Mouse (Mus musculus) heart, embryonic 11.5 days (tissue): Measurements from ENCODE around the gene Bcl7b. TPM values are rescaled to one million over a fixed set of nuclear protein-coding genes. Genes with fewer than 3 reads are reported as not detected.
"Not testable (repeated sequence)": the region's sequence is repeated elsewhere in the genome, so short reads cannot be mapped to it uniquely, and the experiment has no call there.

Source experiments
- ATAC-seq: fragments of 200-750 bp; cut with Nextera tagmentation; replicated peaks from 2 replicates; pipeline ENCODE4 v1.8.0; 2017; ENCODE audit warnings: moderate library complexity; ENCODE audit not compliant: insufficient number of reproducible peaks, low FRiP score, low TSS enrichment
- H3K27ac ChIP-seq: fragments of 300-500 bp; sonication (generic); 2 replicates; pipeline ENCODE4 v1.5.1; 2014; ENCODE audit warnings: mild to moderate bottlenecking, low read depth, low read length
- H3K27me3 ChIP-seq: fragments of 300-500 bp; sonication (generic); 2 replicates; pipeline ENCODE4 v1.6.1; 2014; ENCODE audit warnings: mild to moderate bottlenecking, low read length, mixed read lengths; ENCODE audit not compliant: control insufficient read depth, insufficient read depth
- H3K36me3 ChIP-seq: fragments of 300-500 bp; sonication (generic); 2 replicates; pipeline ENCODE4 v1.6.1; 2014; ENCODE audit warnings: mild to moderate bottlenecking, low read length, moderate library complexity, mixed read lengths; ENCODE audit not compliant: control insufficient read depth, insufficient read depth
- H3K4me1 ChIP-seq: fragments of 300-500 bp; sonication (generic); 2 replicates; pipeline ENCODE4 v1.6.1; 2014; ENCODE audit warnings: low read length; ENCODE audit not compliant: control insufficient read depth, insufficient read depth
- H3K4me2 ChIP-seq: fragments of 300-500 bp; sonication (generic); 2 replicates; pipeline ENCODE4 v1.6.1; 2014; ENCODE audit warnings: mild to moderate bottlenecking, moderate library complexity
- H3K4me3 ChIP-seq: fragments of 300-500 bp; sonication (generic); 2 replicates; pipeline ENCODE4 v1.5.1; 2014; ENCODE audit warnings: low read depth, low read length
- H3K9ac ChIP-seq: fragments of 300-500 bp; sonication (generic); 2 replicates; pipeline ENCODE4 v1.6.1; 2014; ENCODE audit warnings: mild to moderate bottlenecking, low read depth, low read length, moderate library complexity
- H3K9me3 ChIP-seq: fragments of 300-500 bp; sonication (generic); replicated peaks from 2 replicates; pipeline ENCODE4 v1.6.1; 2016; ENCODE audit warnings: low read length; ENCODE audit not compliant: control insufficient read depth
- WGBS: fragments of 180-500 bp; shearing (Covaris S2); extraction: QIAGEN DNeasy Blood & Tissue Kit; methylation state at CpG from one replicate; pipeline ENCODE4 v1.1.7; 2014; ENCODE audit not compliant: insufficient replicate concordance; 5-methylcytosine and 5-hydroxymethylcytosine counted together
- microRNA-seq: library from miRNA; unstranded; fragments of <30 nt; microRNA quantifications from one replicate; pipeline ENCODE4, GENCODE M21; 2016; ENCODE audit warnings: borderline number of aligned reads
- polyA plus RNA-seq: library from polyadenylated mRNA; unstranded; fragments of >200 nt; fragmentation: Nextera tagmentation; extraction: Ambion mirVana; gene quantifications from 2 replicates; pipeline ENCODE4 v1.2.1, GENCODE M21; 2014

Bcl7b gene
- polyA plus RNA-seq, 1 experiment from 2014 or later = 32.3 TPM

DNA sequence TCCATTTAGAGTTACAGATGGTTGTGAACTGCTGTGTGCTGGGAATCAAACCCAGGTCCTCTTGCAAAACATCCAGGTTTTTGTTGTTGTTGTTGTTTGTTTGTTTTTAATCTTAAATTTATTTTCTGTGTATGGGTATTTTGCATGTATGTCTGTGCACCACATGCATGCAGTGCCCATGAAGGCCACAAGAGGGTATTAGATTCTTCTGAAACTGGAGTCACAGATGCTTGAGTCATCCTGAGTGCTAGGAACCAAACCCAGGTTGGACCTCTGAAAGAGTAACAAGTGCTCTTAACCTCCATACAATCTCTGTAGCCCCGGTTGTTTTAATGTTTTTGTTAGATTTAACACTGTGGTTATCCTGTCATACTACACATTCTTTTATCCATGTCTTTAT is 40.1 kb downstream of the Bcl7b start:
- Histone ChIP-seq H3K4me3 (no peak overlapping the region), H3K9me3 (no peaks in the 10 kb centered on the region), H3K36me3 (peaks cover 40% of the 10 kb centered on the region), H3K9ac (no peak overlapping the region), H3K4me2 (no peak overlapping the region), H3K4me1 (no peaks in the 10 kb centered on the region), H3K27ac (no peak overlapping the region), H3K27me3 (no peaks in the 10 kb centered on the region)
- no peak for ATAC-seq
- 95% methylated on average over 1 of the region's 1 CpGs for WGBS

DNA sequence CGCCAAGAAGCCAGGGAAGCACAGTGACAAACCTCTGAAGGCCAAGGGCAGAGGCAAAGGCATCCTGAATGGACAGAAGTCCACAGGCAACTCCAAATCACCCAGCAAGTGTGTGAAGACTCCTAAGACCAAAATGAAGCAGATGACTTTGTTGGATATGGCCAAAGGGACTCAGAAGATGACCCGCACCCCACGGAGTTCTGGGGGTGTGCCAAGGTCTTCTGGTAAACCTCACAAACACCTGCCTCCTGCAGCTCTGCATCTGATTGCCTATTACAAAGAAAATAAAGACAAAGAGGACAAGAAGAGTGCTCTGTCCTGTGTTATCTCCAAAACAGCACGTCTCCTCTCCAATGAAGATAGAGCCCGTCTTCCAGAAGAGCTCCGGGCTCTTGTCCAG is 48.8 kb downstream of the Bcl7b start:
- no peak overlapping the region for H3K4me3 ChIP-seq
- H3K27me3 ChIP-seq = no peaks in the 10 kb centered on the region
- no peak overlapping the region for H3K4me2 ChIP-seq
- no peak for ATAC-seq
- H3K9me3 ChIP-seq = no peaks in the 10 kb centered on the region
- H3K36me3 ChIP-seq = peaks cover 57% of the 10 kb centered on the region
- no peak overlapping the region; the same call in 1 of the 2 replicates for H3K27ac ChIP-seq
- H3K9ac ChIP-seq = no peak overlapping the region
- H3K4me1 ChIP-seq = no peaks in the 10 kb centered on the region
- WGBS = 77% methylated on average over 6 of the region's 6 CpGs

DNA sequence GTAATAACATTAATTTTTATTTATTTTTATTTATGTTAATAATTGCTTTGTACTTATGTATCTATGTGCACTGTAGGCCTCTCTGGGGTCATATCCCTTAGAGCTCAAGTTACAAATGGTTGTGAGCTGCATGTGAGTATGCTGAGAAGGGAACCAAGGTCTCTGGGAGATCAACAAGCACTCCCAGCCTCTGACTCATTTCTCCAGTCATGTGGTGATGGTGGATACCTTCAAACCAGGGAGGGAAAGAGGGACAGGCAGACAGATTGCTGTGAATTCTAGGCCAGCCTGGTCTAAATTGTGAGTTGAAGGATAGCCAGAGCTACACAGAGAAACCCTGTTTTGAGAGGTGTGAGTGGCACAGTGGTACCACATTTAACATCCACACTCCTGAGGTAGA is 52.9 kb downstream of the Bcl7b start:
- no peak overlapping the region for H3K4me3 ChIP-seq
- no peaks in the 10 kb centered on the region for H3K4me1 ChIP-seq
- H3K9me3 ChIP-seq = no peaks in the 10 kb centered on the region
- H3K4me2 ChIP-seq = no peak overlapping the region
- peaks cover 67% of the 10 kb centered on the region for H3K36me3 ChIP-seq
- no peak for ATAC-seq
- no peaks in the 10 kb centered on the region for H3K27me3 ChIP-seq
- H3K9ac ChIP-seq = no peak overlapping the region
- no peak overlapping the region for H3K27ac ChIP-seq

DNA sequence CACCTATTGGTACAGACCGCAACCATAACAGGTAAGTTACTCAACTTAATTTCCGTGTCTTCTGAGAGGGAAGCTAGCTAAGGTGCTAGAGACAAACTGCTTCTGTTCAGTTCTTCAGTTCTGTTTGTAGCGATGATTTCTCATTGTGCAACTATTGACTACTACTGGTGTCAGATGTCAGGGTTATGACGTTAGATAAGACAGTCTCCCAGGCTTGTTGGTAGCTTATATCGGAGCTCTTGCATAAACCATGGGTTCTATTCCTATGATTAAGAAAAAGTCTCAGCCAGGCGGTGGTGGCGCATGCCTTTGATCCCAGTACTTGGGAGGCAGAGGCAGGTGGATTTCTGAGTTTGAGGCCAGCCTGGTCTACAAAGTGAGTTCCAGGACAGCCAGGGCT is 54.0 kb downstream of the Bcl7b start:
- Histone ChIP-seq H3K27ac (no peak overlapping the region), H3K4me1 (no peaks in the 10 kb centered on the region), H3K27me3 (no peaks in the 10 kb centered on the region), H3K4me3 (no peak overlapping the region), H3K36me3 (peaks cover 69% of the 10 kb centered on the region), H3K4me2 (no peak overlapping the region), H3K9ac (no peak overlapping the region), H3K9me3 (no peaks in the 10 kb centered on the region)
- 91% methylated on average over 7 of the region's 7 CpGs for WGBS
- ATAC-seq = no peak

DNA sequence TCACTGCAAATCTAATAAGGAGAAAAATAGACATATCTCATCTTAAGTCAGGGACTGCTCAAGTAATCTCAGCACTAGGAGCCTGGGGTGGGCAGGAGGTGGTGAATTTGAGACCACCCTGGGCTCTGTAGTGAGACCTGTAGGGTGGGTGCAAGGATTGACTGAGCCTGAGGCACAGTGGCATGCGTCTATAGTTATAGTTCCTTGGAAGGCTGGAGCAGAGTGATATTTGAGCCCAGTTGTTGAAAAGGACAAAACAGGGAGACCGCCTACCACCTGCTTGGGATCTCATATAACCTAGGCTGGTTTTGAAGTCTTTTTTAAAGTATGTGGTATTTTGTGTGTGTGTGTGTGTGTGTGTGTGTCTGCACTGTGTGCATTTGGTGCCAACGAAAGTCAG is 56.1 kb downstream of the Bcl7b start:
- H3K27ac ChIP-seq = no peak overlapping the region
- ATAC-seq = no peak
- no peaks in the 10 kb centered on the region for H3K9me3 ChIP-seq
- WGBS = 94% methylated on average over 3 of the region's 3 CpGs
- H3K36me3 ChIP-seq = peaks cover 60% of the 10 kb centered on the region
- no peak overlapping the region for H3K4me2 ChIP-seq
- H3K4me3 ChIP-seq = no peak overlapping the region
- H3K9ac ChIP-seq = no peak overlapping the region
- no peaks in the 10 kb centered on the region for H3K27me3 ChIP-seq
- no peaks in the 10 kb centered on the region for H3K4me1 ChIP-seq

DNA sequence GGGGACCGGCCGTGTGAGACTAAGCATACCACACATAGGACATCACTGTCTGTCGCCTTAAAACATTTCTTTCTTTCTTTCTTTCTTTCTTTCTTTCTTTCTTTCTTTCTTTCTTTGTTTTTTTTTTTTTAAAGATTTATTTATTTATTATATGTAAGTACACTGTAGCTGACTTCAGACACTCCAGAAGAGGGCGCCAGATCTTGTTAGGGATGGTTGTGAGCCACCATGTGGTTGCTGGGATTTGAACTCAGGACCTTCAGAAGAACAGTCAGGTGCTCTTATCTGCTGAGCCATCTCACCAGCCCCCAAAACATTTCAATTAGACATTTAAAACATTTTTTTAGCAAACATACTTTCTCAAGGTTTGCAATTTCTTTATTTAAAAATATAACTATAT is 57.8 kb downstream of the Bcl7b start:
- not testable (repeated sequence) for H3K27me3 ChIP-seq, H3K9me3 ChIP-seq, H3K4me2 ChIP-seq, H3K27ac ChIP-seq, H3K4me3 ChIP-seq, H3K4me1 ChIP-seq, H3K9ac ChIP-seq, ATAC-seq
- 92% methylated on average over 4 of the region's 4 CpGs for WGBS
- peaks cover 60% of the 10 kb centered on the region for H3K36me3 ChIP-seq

DNA sequence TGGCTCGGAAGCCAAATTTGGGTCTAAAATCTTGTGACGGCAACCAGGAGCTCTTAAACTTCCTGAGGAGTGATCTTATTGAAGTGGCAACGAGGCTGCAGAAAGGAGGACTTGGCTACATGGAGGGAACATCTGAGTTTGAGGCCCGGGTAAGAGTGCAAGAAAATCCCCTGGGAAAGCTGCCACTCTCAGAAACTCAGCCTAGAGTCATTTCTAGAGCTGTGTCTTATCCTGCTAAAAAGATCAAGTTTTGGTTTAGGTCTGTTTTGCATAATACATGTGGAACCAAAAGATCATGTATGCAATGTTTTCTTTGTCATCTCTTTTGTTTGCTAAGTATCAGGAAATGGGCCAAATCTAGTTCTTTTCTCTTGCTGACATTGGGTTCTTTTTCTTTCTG is 62.1 kb downstream of the Bcl7b start:
- H3K36me3 ChIP-seq = peaks cover 58% of the 10 kb centered on the region
- WGBS = 84% methylated on average over 4 of the region's 4 CpGs
- no peaks in the 10 kb centered on the region for H3K27me3 ChIP-seq
- no peak overlapping the region for H3K4me2 ChIP-seq
- ATAC-seq = no peak
- H3K9me3 ChIP-seq = no peaks in the 10 kb centered on the region
- no peak overlapping the region for H3K9ac ChIP-seq
- no peak overlapping the region for H3K27ac ChIP-seq
- no peak overlapping the region for H3K4me3 ChIP-seq
- H3K4me1 ChIP-seq = no peaks in the 10 kb centered on the region

Small RNA genes lying within 50 kb of the gene (microRNA-seq; reads per million reads assigned to microRNA genes)
- not detected for gene Gm25315

Other genes starting within 250 kb of the Bcl7b start
- gene Mettl27, start 235.9 kb upstream of the Bcl7b start, polyA plus RNA-seq = 10.3 and 11.1 TPM in 2 replicates
- gene Cldn4, start 221.3 kb upstream of the Bcl7b start, polyA plus RNA-seq = 1.4 and 1.7 TPM in 2 replicates
- gene Cldn3, start 182.1 kb upstream of the Bcl7b start, polyA plus RNA-seq = 1.2 and 1.5 TPM in 2 replicates
- gene Abhd11, start 159.1 kb upstream of the Bcl7b start, polyA plus RNA-seq = 58.2 and 59.9 TPM in 2 replicates
- 10.4 and 13.4 TPM in 2 replicates for gene Stx1a, start 144.8 kb upstream of the Bcl7b start, polyA plus RNA-seq
- 29.2 and 30.9 TPM in 2 replicates for gene Dnajc30, start 104.1 kb upstream of the Bcl7b start, polyA plus RNA-seq
- 74.8 and 78.3 TPM in 2 replicates for gene Bud23, start 103.3 kb upstream of the Bcl7b start, polyA plus RNA-seq
- 2.0 and 2.6 TPM in 2 replicates for gene Vps37d, start 90.0 kb upstream of the Bcl7b start, polyA plus RNA-seq
- gene Mlxipl, start 78.4 kb upstream of the Bcl7b start, polyA plus RNA-seq = 0.54 and 1.2 TPM in 2 replicates
- 20.0 and 21.3 TPM in 2 replicates for gene Tbl2, start 18.6 kb upstream of the Bcl7b start, polyA plus RNA-seq
- 28.9 and 45.4 TPM in 2 replicates for gene Baz1b, start 19.0 kb downstream of the Bcl7b start, polyA plus RNA-seq
- 3.6 and 4.9 TPM in 2 replicates for gene Fzd9, start 82.9 kb downstream of the Bcl7b start, polyA plus RNA-seq
- 0.46 TPM in 1 of 2 replicates, not detected in the other for gene Fkbp6, start 181.8 kb downstream of the Bcl7b start, polyA plus RNA-seq
- not detected in 2 replicates for gene Trim50, start 185.0 kb downstream of the Bcl7b start, polyA plus RNA-seq
- gene Nsun5, start 201.7 kb downstream of the Bcl7b start, polyA plus RNA-seq = 15.9 and 16.0 TPM in 2 replicates
- gene Pom121, start 226.3 kb downstream of the Bcl7b start, polyA plus RNA-seq = 10.2 and 11.8 TPM in 2 replicates